12 mouse cellular contexts compared by ENCODE assay signal in genomic region chr8:111312758-111313162, GRCm38 (mm10). TPM values are rescaled to one million over a fixed set of nuclear protein-coding genes. Genes with fewer than 3 reads are reported as not detected.
DNase-seq lines count a peak whose midpoint lies in the region; ATAC-seq and TF ChIP-seq lines count a peak whose summit lies in the region.
"Had no signal": no experiment of that assay in that cellular context is flagged by ENCODE, and none has a peak within 500 bp of the region (broad histone marks: within the 10 kb centered on the region; RNA-seq: fewer than 3 reads in every experiment).

No protein-coding gene starts in this region.

- no peaks in the 10 kb centered on the region for H3K27me3 ChIP-seq in forebrain, postnatal 0 days (ENCODE audit: insufficient read depth, low read length)
- no peaks in the 10 kb centered on the region for H3K27me3 ChIP-seq in forebrain, embryonic 14.5 days (replicated peaks; ENCODE audit: control insufficient read depth, insufficient read depth, low read length)
- no peaks in the 10 kb centered on the region for H3K27me3 ChIP-seq in liver, embryonic 14.5 days (ENCODE audit: control insufficient read depth, insufficient read depth, low read length)
- H3K27me3 ChIP-seq: hindbrain, embryonic 15.5 days had no signal

- H3K27ac ChIP-seq in forebrain, postnatal 0 days (ENCODE audit: low read depth, low read length): no peak overlapping the region
- H3K27ac ChIP-seq in forebrain, embryonic 14.5 days (ENCODE audit: low read depth, low read length): no peak overlapping the region
- no peak overlapping the region; the same call in 1 of the 2 replicates for H3K27ac ChIP-seq in bone marrow, adult 2 months (ENCODE audit: control insufficient read depth, insufficient read depth, low read depth, low read length, poor library complexity)
- peak overlapping the region; percentile 60 for H3K27ac ChIP-seq in liver, embryonic 14.5 days
- H3K27ac ChIP-seq: hindbrain, embryonic 15.5 days; limb, embryonic 12.5 days had no signal

- no peak for ATAC-seq in forebrain, postnatal 0 days
- no peak for ATAC-seq in forebrain, embryonic 14.5 days
- ATAC-seq in liver, embryonic 14.5 days (ENCODE audit: insufficient read depth): peak; percentile 97

- H3K36me3 ChIP-seq in forebrain, postnatal 0 days (ENCODE audit: insufficient read depth): no peaks in the 10 kb centered on the region
- no peaks in the 10 kb centered on the region for H3K36me3 ChIP-seq in forebrain, embryonic 14.5 days (ENCODE audit: control insufficient read depth, insufficient read depth, low read length)
- no peaks in the 10 kb centered on the region for H3K36me3 ChIP-seq in liver, embryonic 14.5 days (replicated peaks; ENCODE audit: control insufficient read depth, insufficient read depth, low read depth)
- H3K36me3 ChIP-seq: hindbrain, embryonic 15.5 days; limb, embryonic 12.5 days had no signal

- H3K9me3 ChIP-seq in forebrain, postnatal 0 days (ENCODE audit: low read length): no peaks in the 10 kb centered on the region
- no peaks in the 10 kb centered on the region for H3K9me3 ChIP-seq in forebrain, embryonic 14.5 days (replicated peaks; ENCODE audit: control insufficient read depth, low read length)
- H3K9me3 ChIP-seq in liver, embryonic 14.5 days (ENCODE audit: control insufficient read depth, low read length): no peaks in the 10 kb centered on the region
- H3K9me3 ChIP-seq: hindbrain, embryonic 15.5 days; limb, embryonic 12.5 days had no signal

- TF ChIP-seq CTCF in forebrain, postnatal 0 days (IDR thresholded peaks at IDR 0.05; ENCODE audit: low read depth): peak; percentile 21; the same call in 1 of the 2 replicates
- peak; percentile 19; the same call in 1 of the 2 replicates for TF ChIP-seq CTCF in bone marrow, adult 2 months (IDR thresholded peaks at IDR 0.05; ENCODE audit: control insufficient read depth, insufficient read depth, low read length)
- peak; percentile 78 for TF ChIP-seq CTCF in liver, embryonic 14.5 days (IDR thresholded peaks at IDR 0.05; ENCODE audit: low read depth)

- H3K4me1 ChIP-seq in forebrain, postnatal 0 days (ENCODE audit: insufficient read depth): no peaks in the 10 kb centered on the region
- H3K4me1 ChIP-seq in forebrain, embryonic 14.5 days (ENCODE audit: control insufficient read depth, insufficient read depth, low read length): no peaks in the 10 kb centered on the region
- H3K4me1 ChIP-seq in bone marrow, adult 2 months (ENCODE audit: control insufficient read depth, insufficient read depth, low read length): peaks cover 2% of the 10 kb centered on the region
- H3K4me1 ChIP-seq in liver, embryonic 14.5 days (replicated peaks; ENCODE audit: control insufficient read depth in 2 of 2, insufficient read depth in 2 of 2, low read length in 1 of 2): peaks cover 6 to 19% of the 10 kb centered on the region in 2 experiments; a peak in 3 of 4 replicates
- H3K4me1 ChIP-seq: hindbrain, embryonic 15.5 days; limb, embryonic 12.5 days had no signal

- H3K9ac ChIP-seq in forebrain, postnatal 0 days: no peak overlapping the region
- no peak overlapping the region for H3K9ac ChIP-seq in forebrain, embryonic 14.5 days (ENCODE audit: low read length)
- no peak overlapping the region for H3K9ac ChIP-seq in liver, embryonic 14.5 days (replicated peaks)
- H3K9ac ChIP-seq: hindbrain, embryonic 15.5 days; limb, embryonic 12.5 days had no signal

- no peak for TF ChIP-seq POLR2A in bone marrow, adult 2 months (IDR thresholded peaks at IDR 0.05; ENCODE audit: borderline replicate concordance, control insufficient read depth, low read depth, low read length)

- H3K4me3 ChIP-seq in forebrain, postnatal 0 days (ENCODE audit: low read depth, low read length): no peak overlapping the region
- no peak overlapping the region for H3K4me3 ChIP-seq in forebrain, embryonic 14.5 days (ENCODE audit: low read depth, low read length)
- no peak overlapping the region for H3K4me3 ChIP-seq in bone marrow, adult 2 months (replicated peaks; ENCODE audit: control insufficient read depth, low read depth, low read length)
- no peak overlapping the region for H3K4me3 ChIP-seq in liver, embryonic 14.5 days (ENCODE audit: insufficient read depth in 1 of 2, low read depth in 2 of 2, low read length in 2 of 2)
- H3K4me3 ChIP-seq: hindbrain, embryonic 15.5 days; limb, embryonic 12.5 days had no signal

- WGBS in forebrain, postnatal 0 days: 72% methylated on average over 3 of the region's 3 CpGs
- WGBS in forebrain, embryonic 14.5 days: 74% methylated on average over 3 of the region's 3 CpGs
- WGBS in bone marrow, adult 2 months: 37% methylated on average over 3 of the region's 3 CpGs
- 11% methylated on average over 3 of the region's 3 CpGs for WGBS in liver, embryonic 14.5 days (ENCODE audit: insufficient replicate concordance)

- TF ChIP-seq EP300 in liver, embryonic 14.5 days (IDR thresholded peaks at IDR 0.05; ENCODE audit: low read depth): peak; percentile 85

- no peak for DNase-seq in forebrain, postnatal 0 days
- DNase-seq in forebrain, embryonic 14.5 days (ENCODE audit: low spot score): no peak
- DNase-seq in A20 (ENCODE audit: low read depth, low spot score): peak; percentile 38
- peak; percentile 60 to 69 (median 68) for DNase-seq in liver, embryonic 14.5 days (ENCODE audit: low read depth in 3 of 3, low spot score in 3 of 3)
- no peak for DNase-seq in right cerebral cortex, postnatal 4 days
- no peak for DNase-seq in layer of hippocampus, adult 11-12 months (ENCODE audit: low spot score)
- DNase-seq in thymus, postnatal 0 days (ENCODE audit: low spot score): no peak
- DNase-seq: cerebellum, postnatal 14 days; gastrocnemius, postnatal 10 days had no signal

- no peak overlapping the region for H3K4me2 ChIP-seq in forebrain, postnatal 0 days (ENCODE audit: low read depth)
- no peak overlapping the region for H3K4me2 ChIP-seq in forebrain, embryonic 14.5 days (ENCODE audit: low read length)
- no peak overlapping the region for H3K4me2 ChIP-seq in liver, embryonic 14.5 days (ENCODE audit: low read depth)
- H3K4me2 ChIP-seq: hindbrain, embryonic 15.5 days; limb, embryonic 12.5 days had no signal

RNA-seq across cellular contexts. Expression of gene Rfwd3, which starts 12.7 kb away (rescaled TPM):
- 19.4 and 19.5 TPM in 2 replicates for total RNA-seq in forebrain, postnatal 0 days (2014; rRNA removed)
- polyA plus RNA-seq in forebrain, postnatal 0 days (2015; fragmentation: Nextera tagmentation; extraction: Ambion mirVana): 7.2 and 11.1 TPM in 2 replicates
- 34.4 and 35.3 TPM in 2 replicates for polyA plus RNA-seq in forebrain, embryonic 14.5 days (2014; fragmentation: Nextera tagmentation; extraction: Ambion mirVana)
- polyA plus RNA-seq in bone marrow, adult 2 months (2011; ENCODE audit: insufficient read depth, insufficient read length, low replicate concordance, missing spikeins): 34.4 and 38.9 TPM in 2 replicates
- polyA plus RNA-seq in liver, embryonic 14.5 days (2012; rRNA removed): 16.9 and 24.5 TPM in 2 replicates
- polyA plus RNA-seq in liver, embryonic 14.5 days (2014; fragmentation: Nextera tagmentation; extraction: Ambion mirVana): 43.8 and 49.9 TPM in 2 replicates
- 38.3 and 42.1 TPM in 2 replicates for polyA plus RNA-seq in thymus, postnatal 0 days (2015; fragmentation: Nextera tagmentation; extraction: Ambion mirVana)

RNA-seq across cellular contexts. Expression of gene Mlkl, which starts 25.2 kb away (rescaled TPM):
- total RNA-seq in forebrain, postnatal 0 days (2014; rRNA removed): 1.4 TPM in 2 replicates
- 0.54 and 0.94 TPM in 2 replicates for polyA plus RNA-seq in forebrain, postnatal 0 days (2015; fragmentation: Nextera tagmentation; extraction: Ambion mirVana)
- polyA plus RNA-seq in forebrain, embryonic 14.5 days (2014; fragmentation: Nextera tagmentation; extraction: Ambion mirVana): 0.47 and 0.78 TPM in 2 replicates
- 7.2 and 24.3 TPM in 2 replicates for polyA plus RNA-seq in bone marrow, adult 2 months (2011; ENCODE audit: insufficient read depth, insufficient read length, low replicate concordance, missing spikeins)
- 1.3 and 1.6 TPM in 2 replicates for polyA plus RNA-seq in liver, embryonic 14.5 days (2012; rRNA removed)
- polyA plus RNA-seq in liver, embryonic 14.5 days (2014; fragmentation: Nextera tagmentation; extraction: Ambion mirVana): 2.3 and 2.8 TPM in 2 replicates
- polyA plus RNA-seq in thymus, postnatal 0 days (2015; fragmentation: Nextera tagmentation; extraction: Ambion mirVana): 5.0 TPM in 2 replicates

RNA-seq across cellular contexts. Expression of gene Glg1, which starts 53.7 kb away (rescaled TPM):
- total RNA-seq in forebrain, postnatal 0 days (2014; rRNA removed): 32.1 and 45.0 TPM in 2 replicates
- 35.0 and 49.7 TPM in 2 replicates for polyA plus RNA-seq in forebrain, postnatal 0 days (2015; fragmentation: Nextera tagmentation; extraction: Ambion mirVana)
- 65.2 and 66.1 TPM in 2 replicates for polyA plus RNA-seq in forebrain, embryonic 14.5 days (2014; fragmentation: Nextera tagmentation; extraction: Ambion mirVana)
- polyA plus RNA-seq in bone marrow, adult 2 months (2011; ENCODE audit: insufficient read depth, insufficient read length, low replicate concordance, missing spikeins): 6.5 and 17.7 TPM in 2 replicates
- polyA plus RNA-seq in liver, embryonic 14.5 days (2012; rRNA removed): 4.7 and 6.4 TPM in 2 replicates
- polyA plus RNA-seq in liver, embryonic 14.5 days (2014; fragmentation: Nextera tagmentation; extraction: Ambion mirVana): 15.3 and 16.6 TPM in 2 replicates
- polyA plus RNA-seq in thymus, postnatal 0 days (2015; fragmentation: Nextera tagmentation; extraction: Ambion mirVana): 26.2 and 28.6 TPM in 2 replicates

Comparison
In these comparisons a context has a peak if more than half of its experiments do, and no peak if none do; other contexts are left out.
1. DNase-seq: peak in A20 (single experiment) and liver, embryonic 14.5 days (3 of 3); none in forebrain, postnatal 0 days (single experiment), forebrain, embryonic 14.5 days (single experiment), right cerebral cortex, postnatal 4 days (single experiment), layer of hippocampus, adult 11-12 months (single experiment) and thymus, postnatal 0 days (single experiment).
2. CTCF ChIP-seq: peak in every context shown above with its lines; median percentile 78 in liver, embryonic 14.5 days; 21 in forebrain, postnatal 0 days; 19 in bone marrow, adult 2 months.